Mouse (Mus musculus): ENCODE results near the gene Acbd4. TPM values are rescaled to one million over a fixed set of nuclear protein-coding genes. Genes with fewer than 3 reads are reported as not detected.

Gene Acbd4
- total and polyA plus RNA-seq, 3 experiments: 16.6 to 18.3 TPM; not detected in 1

- TF ChIP-seq SIN3A (IDR thresholded peaks at IDR 0.05; ENCODE audit: low read length): peak; percentile 83
- TF ChIP-seq CHD2 (IDR thresholded peaks at IDR 0.05; ENCODE audit: low read length): no peak
- no peak for TF ChIP-seq BHLHE40 (IDR thresholded peaks at IDR 0.05; ENCODE audit: borderline replicate concordance, low read depth, low read length)
- no peak for TF ChIP-seq KAT2A (conservative IDR thresholded peaks at IDR 0.05; ENCODE audit: low read depth, low read length)
- peak; percentile 32; the same call in 1 of the 2 replicates for TF ChIP-seq TCF12 (IDR thresholded peaks at IDR 0.05; ENCODE audit: low read depth, low read length)
- TF ChIP-seq JUND (IDR thresholded peaks at IDR 0.05; ENCODE audit: low read depth, low read length): no peak
- TF ChIP-seq ZMIZ1 (IDR thresholded peaks at IDR 0.05; ENCODE audit: low read depth, low read length): no peak
- TF ChIP-seq TBP (IDR thresholded peaks at IDR 0.05; ENCODE audit: low read depth, low read length): peak; percentile 44
- TF ChIP-seq POLR2A (IDR thresholded peaks at IDR 0.05; ENCODE audit: control insufficient read depth in 1 of 2, insufficient read depth in 1 of 2, low read depth in 1 of 2, low read length in 2 of 2, poor library complexity in 1 of 2): no peak
- no peak for TF ChIP-seq UBTF (IDR thresholded peaks at IDR 0.05; ENCODE audit: borderline replicate concordance, insufficient read depth, low read depth, low read length)
- TF ChIP-seq E2F4 (IDR thresholded peaks at IDR 0.05; ENCODE audit: borderline replicate concordance, low read depth, low read length): no peak
- no peak for TF ChIP-seq ZKSCAN1 (IDR thresholded peaks at IDR 0.05; ENCODE audit: low read depth, low read length)
- TF ChIP-seq MEF2A (IDR thresholded peaks at IDR 0.05; ENCODE audit: extremely low read depth, insufficient replicate concordance, low read depth, low read length, poor library complexity, severe bottlenecking): no peak
- TF ChIP-seq CHD1 (IDR thresholded peaks at IDR 0.05; ENCODE audit: low read depth, low read length): 0 out of 2 replicates have a peak, but pooled peaks have one; percentile 58
- no peak for TF ChIP-seq USF1 (IDR thresholded peaks at IDR 0.05; ENCODE audit: low read depth, low read length)
- TF ChIP-seq ETS1 (IDR thresholded peaks at IDR 0.05; ENCODE audit: low read depth, low read length): peak; percentile 57; the same call in 1 of the 2 replicates
- TF ChIP-seq ZNF384 (IDR thresholded peaks at IDR 0.05; ENCODE audit: low read depth, low read length): no peak
- no peak for TF ChIP-seq SMC3 (IDR thresholded peaks at IDR 0.05; ENCODE audit: low read depth, low read length)
- no peak for TF ChIP-seq POLR2AphosphoS5 (IDR thresholded peaks at IDR 0.05; ENCODE audit: borderline replicate concordance, low read depth, low read length)
- no peak for TF ChIP-seq RAD21 (IDR thresholded peaks at IDR 0.05; ENCODE audit: low read depth, low read length)
- no peak for TF ChIP-seq POLR2AphosphoS2 (IDR thresholded peaks at IDR 0.05; ENCODE audit: low read length)
- TF ChIP-seq MAX (IDR thresholded peaks at IDR 0.05; ENCODE audit: low read length): peak; percentile 62
- peak; percentile 44 to 60; a peak in 3 of 4 replicates for TF ChIP-seq EP300 (IDR thresholded peaks at IDR 0.05; ENCODE audit: low read depth in 1 of 2, low read length in 2 of 2)
- TF ChIP-seq GABPA (IDR thresholded peaks at IDR 0.05; ENCODE audit: low read depth, low read length): no peak
These were observed 3.0 kb downstream of the Acbd4 start (continued) for GRCm38 (mm10) chr11:103104469-103104868.

DNA sequence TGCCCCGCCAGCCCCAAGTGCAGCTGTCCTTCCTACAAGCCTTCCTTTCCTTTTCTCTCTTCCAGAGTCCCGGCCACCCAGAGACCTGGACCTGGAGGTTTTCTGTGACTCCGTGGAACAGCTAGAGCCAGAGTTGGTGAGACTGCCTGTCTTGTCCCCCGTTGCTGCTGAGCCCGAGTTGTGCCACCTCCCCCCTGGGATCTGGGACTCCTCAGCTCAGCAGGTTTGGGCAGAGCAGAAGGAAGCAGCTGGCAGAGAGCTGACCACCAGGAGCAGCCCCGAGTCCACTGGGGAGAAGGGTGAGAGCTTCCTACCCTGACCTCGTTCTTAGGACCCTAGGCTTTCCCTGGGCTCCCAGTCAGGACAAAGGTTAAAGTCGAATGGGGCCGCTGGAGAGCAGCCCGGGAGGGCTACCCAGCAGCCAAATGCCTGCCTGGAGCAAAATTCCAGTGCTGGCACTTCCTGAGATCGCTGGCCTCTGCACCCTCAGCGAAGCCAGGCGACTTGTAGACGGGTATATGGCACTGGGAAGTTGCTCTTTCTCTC lies 3.8 kb downstream of the Acbd4 start:
- Histone ChIP-seq H3K4me3 (ENCODE audit: control insufficient read depth in 1 of 2, insufficient read depth in 1 of 2, low read depth in 2 of 2, low read length in 2 of 2) (no peak overlapping the region), H3K9me3 (replicated peaks; ENCODE audit: insufficient read depth, low read length) (no peaks in the 10 kb centered on the region), H3K27me3 (ENCODE audit: control insufficient read depth in 1 of 2, insufficient read depth in 2 of 2, low read length in 2 of 2) (no peaks in the 10 kb centered on the region), H3K79me2 (ENCODE audit: control insufficient read depth, insufficient read depth, low read length, poor library complexity) (no peaks in the 10 kb centered on the region; the same call in 1 of the 2 replicates), H3K9ac (ENCODE audit: control insufficient read depth, low read depth, low read length, poor library complexity, severe bottlenecking) (no peak overlapping the region), H3K27ac (ENCODE audit: control insufficient read depth, low read depth, low read length) (no peak overlapping the region), H3K36me3 (ENCODE audit: control insufficient read depth in 1 of 2, insufficient read depth in 2 of 2, low read length in 2 of 2) (peaks cover 0 to 9% of the 10 kb centered on the region in 2 experiments; a peak in 2 of 4 replicates), H3K4me1 (ENCODE audit: control insufficient read depth in 1 of 2, insufficient read depth in 2 of 2, low read length in 2 of 2) (peaks cover 9 to 20% of the 10 kb centered on the region in 2 experiments)
- TF ChIP-seq NELFE (IDR thresholded peaks at IDR 0.05; ENCODE audit: low read depth, low read length) (no peak), USF2 (IDR thresholded peaks at IDR 0.05; ENCODE audit: borderline replicate concordance in 1 of 2, insufficient read depth in 1 of 2, low read depth in 1 of 2, low read length in 2 of 2) (no peak)
- no peak for DNase-seq (ENCODE audit: low read depth, low spot score)

All from MEL (cell line).